Mouse (Mus musculus): Measurements from ENCODE around the gene Sh2d7.

DNA sequence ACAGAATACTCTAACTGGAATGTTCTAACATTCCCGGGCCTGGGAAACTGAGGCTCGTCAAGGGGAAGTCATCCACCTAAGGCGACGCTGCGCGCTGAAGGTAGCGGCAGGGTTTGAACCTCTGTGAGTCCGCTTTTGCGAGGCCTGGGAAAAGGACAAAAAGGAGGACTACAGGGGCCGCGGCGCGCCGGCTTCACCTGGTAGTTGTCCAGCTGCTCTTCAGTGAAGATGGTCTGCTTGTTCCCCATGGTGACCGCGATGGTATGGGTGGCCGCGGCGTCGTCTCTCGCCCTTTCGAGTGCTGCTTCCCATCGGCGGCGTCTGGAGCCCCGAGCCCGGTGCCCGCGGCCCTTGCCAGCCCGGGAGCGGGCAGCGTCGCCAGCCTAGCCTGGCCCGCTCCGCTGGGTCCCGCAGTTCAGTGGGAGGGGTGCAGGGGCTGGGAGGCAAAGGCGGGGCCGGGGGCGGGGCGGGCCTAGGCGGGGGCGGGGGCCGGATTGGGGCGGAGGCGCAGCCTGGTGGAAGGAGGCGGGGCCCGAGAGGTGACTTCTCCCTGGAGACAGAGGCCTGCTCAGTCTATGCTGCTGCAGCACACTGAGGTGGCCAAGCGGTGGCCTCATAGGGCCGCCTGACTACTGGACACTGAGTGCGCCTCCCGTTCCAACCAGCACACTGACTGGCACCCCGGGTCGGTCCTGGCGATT lies 21.1 kb downstream of the Sh2d7 start, which contains the start of gene Cib2:
- no peak for TF ChIP-seq EP300 (IDR thresholded peaks at IDR 0.05; ENCODE audit: low read depth in 1 of 2, low read length in 2 of 2)
- peak in 1 of 2 experiments; percentile 59; a peak in 1 of 4 replicates for TF ChIP-seq POLR2A (IDR thresholded peaks at IDR 0.05; ENCODE audit: control insufficient read depth in 1 of 2, insufficient read depth in 1 of 2, low read depth in 1 of 2, low read length in 2 of 2, poor library complexity in 1 of 2)
- TF ChIP-seq SMC3 (IDR thresholded peaks at IDR 0.05; ENCODE audit: low read depth, low read length): no peak
- TF ChIP-seq ELF1 (IDR thresholded peaks at IDR 0.05; ENCODE audit: low read depth, low read length): no peak
- peak; percentile 32; the same call in 1 of the 2 replicates for TF ChIP-seq SIN3A (IDR thresholded peaks at IDR 0.05; ENCODE audit: low read length)
- no peak for TF ChIP-seq NRF1 (IDR thresholded peaks at IDR 0.05; ENCODE audit: insufficient read depth, low read depth, low read length, poor library complexity, severe bottlenecking)
- TF ChIP-seq TAL1 (IDR thresholded peaks at IDR 0.05; ENCODE audit: low read length): no peak
- peak in 2 of 3 experiments; percentile 27 to 32; a peak in 4 of 6 replicates for TF ChIP-seq CTCF (IDR thresholded peaks at IDR 0.05 in 2 of 3, conservative IDR thresholded peaks at IDR 0.05 in 1 of 3; ENCODE audit: control insufficient read depth in 1 of 3, insufficient read depth in 1 of 3, low read depth in 2 of 3, low read length in 3 of 3, poor library complexity in 1 of 3, severe bottlenecking in 1 of 3)
- peak; percentile 26; the same call in 1 of the 2 replicates for TF ChIP-seq HCFC1 (IDR thresholded peaks at IDR 0.05; ENCODE audit: low read depth, low read length)
- no peak for TF ChIP-seq JUND (IDR thresholded peaks at IDR 0.05; ENCODE audit: low read depth, low read length)
- no peak for TF ChIP-seq UBTF (IDR thresholded peaks at IDR 0.05; ENCODE audit: borderline replicate concordance, insufficient read depth, low read depth, low read length)
- no peak for TF ChIP-seq MEF2A (IDR thresholded peaks at IDR 0.05; ENCODE audit: extremely low read depth, insufficient replicate concordance, low read depth, low read length, poor library complexity, severe bottlenecking)

Data from MEL (cell line).